Mouse (Mus musculus) left cerebral cortex, adult 9 months (tissue): ENCODE measurements around the gene Pyy.

Experiments
- DNase-seq, 2 experiments: peaks; one replicate each; pipeline ENCODE4 v3.0.0; 2022; ENCODE audit warnings: low spot score in 2 of 2

Gene Pyy

DNA sequence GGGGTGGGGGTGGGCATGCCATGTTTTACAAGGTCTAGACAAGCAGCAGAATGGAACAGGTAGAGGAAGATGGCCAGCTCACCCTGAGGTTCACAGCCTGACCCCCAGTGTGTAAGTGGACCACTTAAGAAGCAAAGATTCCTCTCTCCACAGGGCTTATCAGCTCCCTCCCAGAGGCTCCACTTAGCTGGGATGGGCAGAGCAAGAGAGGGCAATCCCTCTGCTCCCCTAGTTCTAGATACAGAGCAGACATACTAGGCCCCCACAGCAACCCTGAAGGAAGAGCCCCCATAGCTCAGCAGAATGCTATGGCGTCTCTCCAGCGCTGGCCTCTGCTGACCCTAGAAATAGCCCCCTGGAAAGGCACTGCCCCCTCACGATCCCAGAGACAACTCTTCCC lies 12.0 kb downstream of the Pyy start:
- no peak for DNase-seq

- peak in 1 of 2 experiments; percentile 67 for DNase-seq
Measured at GRCm38 (mm10) chr11:102089088-102089808, 18.4 kb downstream of the Pyy start.

GRCm38 (mm10) chr11:102087931-102088898 lies 19.4 kb downstream of the Pyy start, which contains the start of gene Mpp2:
TSS of gene Mpp2 (minus strand) at chr11:102088515.
- peak in 1 of 2 experiments; percentile 73 for DNase-seq

DNA sequence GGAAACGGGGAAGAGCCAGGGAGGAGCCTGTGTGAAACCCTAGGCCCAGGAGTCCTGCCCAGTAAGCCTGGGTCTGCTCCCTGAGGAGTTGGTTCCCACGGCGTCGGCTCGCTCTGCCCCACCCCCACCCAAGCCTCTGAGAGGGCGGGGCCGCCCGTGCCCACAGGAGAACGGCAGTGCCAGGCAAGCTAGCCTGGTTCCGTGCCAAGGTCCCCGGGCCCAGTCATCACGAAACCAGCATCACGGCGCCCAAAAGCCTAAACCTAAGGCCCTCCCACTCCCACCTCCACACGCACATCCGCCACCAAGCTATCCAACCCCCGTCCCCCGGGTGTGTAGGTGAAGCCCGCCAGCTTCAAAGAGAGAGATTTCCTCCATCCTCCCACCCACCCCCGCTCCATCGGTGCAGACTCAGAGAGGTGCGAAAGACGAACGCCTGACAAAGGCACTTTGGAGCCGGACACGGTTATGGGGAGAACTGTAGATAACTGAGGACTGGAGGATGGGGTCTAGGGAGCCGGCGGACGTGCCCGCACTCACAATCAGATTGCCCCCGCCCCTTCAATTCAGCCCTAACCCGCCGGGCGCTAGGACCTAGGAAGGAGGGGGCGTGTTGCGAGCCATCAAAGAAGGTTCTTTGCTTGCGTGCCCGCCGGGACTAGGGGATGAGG lies 20.4 kb downstream of the Pyy start:
- peak; percentile 76 to 87 for DNase-seq

GRCm38 (mm10) chr11:102086331-102086730 lies 21.3 kb downstream of the Pyy start:
- DNase-seq: peak; percentile 70 to 77

DNA sequence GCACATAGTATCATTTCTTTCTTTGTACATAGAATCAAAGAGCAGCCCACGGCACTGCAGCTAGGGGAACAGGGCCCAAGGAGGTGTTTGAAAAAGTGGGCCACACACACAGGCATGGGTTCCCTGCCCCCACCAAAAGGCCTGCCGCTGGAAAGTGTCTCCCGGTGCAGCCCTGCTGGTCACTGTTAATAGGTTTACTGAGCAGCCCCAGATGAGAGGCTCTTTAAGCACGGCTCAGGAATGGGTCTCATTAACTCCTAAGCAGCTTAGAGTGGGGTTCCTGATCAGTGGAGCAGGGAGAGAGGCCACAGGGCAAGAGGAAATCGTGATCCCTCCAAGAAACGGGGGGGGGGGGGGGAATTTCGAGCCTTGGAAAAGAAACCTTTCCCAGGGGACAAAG lies 23.5 kb downstream of the Pyy start:
- DNase-seq: no peak

DNA sequence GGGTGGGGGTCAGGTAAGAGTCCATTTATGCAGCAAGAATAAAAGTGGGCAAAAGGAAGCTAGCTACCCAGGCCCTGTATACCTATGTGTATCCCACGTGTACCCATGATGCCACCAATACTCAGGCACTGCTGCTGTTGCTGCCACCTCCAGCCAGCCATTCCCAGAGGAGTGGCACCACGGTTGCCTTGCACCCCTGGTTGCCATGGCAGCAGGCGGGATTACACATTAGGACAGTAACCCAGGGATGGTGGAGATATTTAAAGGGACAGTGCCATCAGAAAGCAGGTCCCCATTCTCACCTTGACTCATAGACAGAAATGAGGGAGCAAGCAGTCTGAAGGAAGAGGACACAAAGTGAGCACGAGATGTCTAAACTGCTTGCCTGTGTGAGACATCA lies 24.4 kb downstream of the Pyy start:
- DNase-seq: peak in 1 of 2 experiments; percentile 36

DNA sequence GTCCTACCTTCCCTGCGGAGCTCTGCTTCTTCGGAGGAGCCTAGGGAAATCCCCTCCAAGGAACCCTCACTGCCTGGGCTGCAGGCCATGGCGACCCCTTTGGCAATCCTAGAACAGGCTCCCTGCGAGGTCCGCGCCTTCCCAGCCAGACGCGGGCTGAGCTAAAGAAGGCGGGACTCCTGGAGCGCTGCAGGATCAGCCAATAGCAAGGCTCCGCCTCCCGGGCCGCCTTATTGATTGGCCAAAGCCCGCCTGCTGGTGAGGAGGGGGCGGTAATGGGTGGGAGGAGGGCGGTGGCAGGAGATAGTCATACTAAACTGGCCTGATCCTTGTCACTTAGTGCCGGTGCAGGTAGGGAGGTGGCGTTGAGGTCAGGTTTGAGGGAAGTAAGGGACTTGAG lies 25.3 kb downstream of the Pyy start:
- DNase-seq: peak in 1 of 2 experiments; percentile 71

- no peak for DNase-seq
Measured at GRCm38 (mm10) chr11:102073722-102074121, 33.9 kb downstream of the Pyy start.

DNA sequence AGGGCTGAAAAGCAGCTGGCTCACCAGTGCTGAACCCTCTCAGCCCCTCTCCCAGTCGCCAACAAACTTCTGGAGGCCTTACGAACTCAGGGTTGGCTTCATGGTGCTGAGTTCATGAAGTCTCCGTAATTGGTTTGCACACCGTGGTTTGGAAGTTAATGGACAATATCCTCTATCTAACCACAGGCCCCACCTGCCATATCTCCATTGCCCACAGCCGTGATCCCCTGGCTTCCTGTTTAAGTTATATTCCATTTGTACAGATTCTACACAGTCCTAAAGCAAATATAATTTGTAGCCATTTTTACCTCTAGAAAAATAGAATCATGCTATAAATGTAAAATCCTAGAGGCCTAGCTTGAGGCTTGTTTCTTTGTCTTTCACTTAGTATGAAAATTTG lies 34.9 kb downstream of the Pyy start:
- no peak for DNase-seq

- DNase-seq: no peak
Measured at GRCm38 (mm10) chr11:102070426-102070825, 37.2 kb downstream of the Pyy start.

DNA sequence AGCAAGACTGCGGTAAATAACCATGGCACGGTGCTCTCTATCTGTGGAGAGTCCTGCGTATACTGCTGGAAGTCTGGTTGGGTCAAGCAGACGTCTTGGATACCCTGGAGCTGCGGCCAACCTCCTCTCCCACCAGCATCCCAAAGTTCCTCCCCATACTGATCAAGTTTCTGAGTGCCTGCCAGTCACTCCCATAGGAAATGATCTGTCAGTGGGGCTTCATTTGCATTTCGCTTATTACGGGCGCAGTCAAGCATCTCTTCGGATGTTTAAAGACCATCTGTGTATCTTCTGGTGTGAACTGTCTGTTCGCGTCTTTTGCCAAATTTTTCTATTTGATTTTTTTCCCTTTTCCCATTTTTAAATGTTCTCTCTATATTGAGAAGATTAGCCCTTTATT lies 38.0 kb downstream of the Pyy start:
- DNase-seq: no peak

GRCm38 (mm10) chr11:102068969-102069368 lies 38.7 kb downstream of the Pyy start:
- no peak for DNase-seq

GRCm38 (mm10) chr11:102063076-102063475 lies 44.6 kb downstream of the Pyy start:
- no peak for DNase-seq

GRCm38 (mm10) chr11:102061941-102062473 lies 45.6 kb downstream of the Pyy start:
- no peak for DNase-seq

DNA sequence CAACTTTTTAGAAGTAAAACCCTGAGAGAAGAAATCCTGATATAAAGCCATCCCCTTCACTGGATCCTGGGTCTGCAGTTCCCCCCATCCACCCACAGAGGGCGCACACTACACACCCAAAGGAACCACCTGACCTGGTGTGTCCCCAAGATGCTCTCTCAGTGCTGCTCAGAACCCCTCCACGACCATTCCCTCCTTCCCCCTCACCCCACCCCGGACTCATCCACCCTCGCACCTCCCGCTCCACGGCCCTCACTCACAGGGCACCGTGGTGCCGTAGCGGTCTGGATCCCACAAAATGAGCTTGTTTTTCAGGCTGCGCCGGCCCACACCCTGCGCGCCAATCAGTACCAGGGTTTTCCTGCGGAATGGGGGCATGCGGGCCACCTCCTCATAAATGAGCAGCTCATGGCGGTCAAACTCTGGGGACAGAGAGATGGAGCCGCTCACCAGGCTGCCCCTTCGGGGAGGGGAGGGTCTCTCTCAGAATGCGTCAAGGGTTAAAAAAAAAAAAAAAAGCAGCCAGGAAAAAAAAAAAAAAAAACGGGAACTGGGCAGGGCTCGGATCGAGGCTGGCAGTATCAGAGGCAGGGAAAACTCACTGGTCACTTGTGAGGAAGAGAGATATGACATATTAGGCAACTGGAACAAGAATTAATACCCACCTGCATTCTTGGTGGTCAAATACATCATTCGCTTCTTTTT lies 46.2 kb downstream of the Pyy start:
- peak; percentile 43 to 86 for DNase-seq
